Mouse (Mus musculus) ovary, postnatal 10 days (tissue): Measurements from ENCODE around the gene Hmx3.

Experiments
- DNase-seq: peaks from one replicate; pipeline ENCODE4 v3.0.0; 2022; ENCODE audit warnings: low spot score

Hmx3 gene

DNA sequence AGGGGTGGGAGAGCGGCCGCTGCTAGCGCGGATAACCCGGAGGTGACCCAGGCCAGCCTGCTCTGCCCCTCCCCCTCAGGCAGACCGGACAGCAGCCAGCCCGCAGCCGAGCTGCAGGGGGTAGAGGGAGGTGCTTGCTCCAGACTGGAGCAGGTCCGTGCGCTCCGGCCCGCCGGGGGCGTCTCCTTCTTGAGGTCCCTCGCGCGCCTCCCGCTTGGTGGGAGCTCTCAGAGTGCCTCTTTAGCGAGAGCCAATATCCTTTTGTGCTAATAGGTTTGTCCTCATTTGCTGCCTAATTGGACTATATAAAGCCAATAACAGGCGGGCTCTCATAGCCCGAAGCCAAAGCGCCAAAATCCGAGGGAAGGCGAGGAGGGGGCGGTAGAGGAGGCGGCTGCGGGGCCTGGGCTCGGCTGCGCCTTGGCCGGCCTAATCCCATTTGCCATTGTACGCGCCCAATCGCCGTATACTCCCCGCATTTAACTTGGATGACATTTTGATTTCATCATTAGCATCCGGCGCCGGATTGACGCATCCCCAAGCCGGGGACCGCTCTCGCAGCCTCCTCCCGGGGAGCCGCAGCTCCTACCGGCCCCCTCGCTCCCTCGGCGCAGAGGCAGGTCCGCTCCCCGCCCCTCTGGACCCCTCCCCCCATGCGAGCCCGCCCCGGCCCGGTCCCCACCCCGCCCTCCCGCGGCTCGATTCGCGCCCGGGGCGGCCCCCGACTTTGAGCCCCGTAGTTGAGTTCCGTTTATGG, at the start of gene Hmx3:
Gene Hmx3, plus strand, starts transcription at position 753 of the 757 bp plus-strand sequence.
- DNase-seq = no peak

- no peak for DNase-seq
These were observed 38.9 kb upstream of the Hmx3 start for GRCm38 (mm10) chr7:131503739-131504138.

GRCm38 (mm10) chr7:131539979-131540378, 2.7 kb upstream of the Hmx3 start:
- DNase-seq = peak; percentile 66

DNA sequence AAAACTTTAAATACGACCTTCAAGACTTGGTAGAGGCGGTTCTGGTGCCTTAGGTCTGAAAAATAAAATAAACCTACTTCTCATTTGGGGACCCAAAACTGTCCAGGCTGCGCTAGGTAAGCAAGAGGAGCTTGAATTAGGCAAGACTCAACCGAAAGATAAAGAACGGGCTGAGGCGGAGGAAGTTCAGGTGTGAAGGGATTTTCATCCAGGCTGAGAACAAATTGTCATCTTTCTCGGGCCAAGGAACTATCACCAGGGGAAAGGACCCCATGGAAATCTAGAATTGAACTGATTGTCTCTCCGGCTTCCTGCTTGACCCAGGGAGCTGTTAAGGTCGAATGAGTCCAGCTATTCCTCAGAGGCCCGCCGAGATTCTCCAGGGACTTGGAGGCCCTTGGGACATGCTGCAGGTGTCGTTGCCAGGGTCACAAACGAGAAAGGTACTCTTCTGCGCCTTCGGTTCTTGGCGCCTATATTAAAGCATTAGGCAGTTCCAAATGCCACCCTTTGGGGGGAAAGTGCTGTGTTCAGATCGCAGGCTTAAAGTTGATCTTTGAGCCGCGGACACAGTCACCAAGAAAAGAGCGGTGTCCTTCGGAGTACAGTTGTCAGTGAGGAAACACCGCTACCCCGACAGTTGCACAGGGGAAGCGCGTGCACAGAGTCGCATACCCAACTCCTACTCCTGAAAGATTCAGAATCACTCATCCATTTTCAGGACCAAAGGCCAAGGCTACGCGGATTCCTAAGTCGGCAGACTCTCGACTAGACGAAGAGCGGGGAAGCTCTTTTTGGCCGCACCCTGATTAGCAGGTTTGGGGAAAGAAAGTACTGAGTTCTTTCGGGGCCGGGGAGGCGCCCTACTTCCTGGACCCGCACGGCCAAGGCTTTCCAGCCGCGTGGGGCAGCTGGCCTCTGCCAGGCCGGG, 1.2 kb upstream of the Hmx3 start:
- DNase-seq = no peak

DNA sequence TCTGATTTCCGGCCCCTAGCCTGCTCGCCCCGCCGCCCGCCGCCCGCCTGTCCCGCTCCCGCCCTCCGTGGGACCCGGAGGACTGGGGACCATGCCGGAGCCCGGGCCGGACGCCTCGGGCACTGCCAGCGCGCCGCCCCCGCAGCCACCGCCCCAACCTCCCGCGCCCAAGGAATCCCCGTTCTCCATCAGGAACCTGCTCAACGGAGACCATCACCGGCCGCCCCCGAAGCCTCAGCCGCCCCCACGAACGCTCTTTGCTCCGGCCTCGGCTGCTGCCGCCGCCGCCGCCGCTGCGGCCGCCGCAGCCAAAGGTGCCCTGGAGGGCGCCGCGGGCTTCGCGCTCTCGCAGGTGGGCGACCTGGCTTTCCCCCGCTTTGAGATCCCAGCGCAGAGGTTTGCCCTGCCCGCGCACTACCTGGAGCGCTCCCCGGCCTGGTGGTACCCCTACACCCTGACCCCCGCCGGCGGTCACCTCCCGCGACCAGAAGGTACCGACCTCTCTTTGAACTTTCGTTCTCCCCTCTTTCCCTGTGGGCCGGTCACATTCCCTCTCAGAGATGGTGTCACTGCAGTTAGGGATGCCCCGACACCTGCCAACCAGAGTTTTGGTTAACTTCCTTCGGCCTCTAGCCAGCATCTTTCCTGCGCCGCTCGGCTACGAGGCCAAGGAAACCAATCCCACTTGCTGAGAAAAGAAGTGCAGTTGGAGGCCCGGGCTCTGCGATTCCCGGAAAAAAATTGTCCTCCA, 380 bp downstream of the Hmx3 start:
- DNase-seq = no peak

DNA sequence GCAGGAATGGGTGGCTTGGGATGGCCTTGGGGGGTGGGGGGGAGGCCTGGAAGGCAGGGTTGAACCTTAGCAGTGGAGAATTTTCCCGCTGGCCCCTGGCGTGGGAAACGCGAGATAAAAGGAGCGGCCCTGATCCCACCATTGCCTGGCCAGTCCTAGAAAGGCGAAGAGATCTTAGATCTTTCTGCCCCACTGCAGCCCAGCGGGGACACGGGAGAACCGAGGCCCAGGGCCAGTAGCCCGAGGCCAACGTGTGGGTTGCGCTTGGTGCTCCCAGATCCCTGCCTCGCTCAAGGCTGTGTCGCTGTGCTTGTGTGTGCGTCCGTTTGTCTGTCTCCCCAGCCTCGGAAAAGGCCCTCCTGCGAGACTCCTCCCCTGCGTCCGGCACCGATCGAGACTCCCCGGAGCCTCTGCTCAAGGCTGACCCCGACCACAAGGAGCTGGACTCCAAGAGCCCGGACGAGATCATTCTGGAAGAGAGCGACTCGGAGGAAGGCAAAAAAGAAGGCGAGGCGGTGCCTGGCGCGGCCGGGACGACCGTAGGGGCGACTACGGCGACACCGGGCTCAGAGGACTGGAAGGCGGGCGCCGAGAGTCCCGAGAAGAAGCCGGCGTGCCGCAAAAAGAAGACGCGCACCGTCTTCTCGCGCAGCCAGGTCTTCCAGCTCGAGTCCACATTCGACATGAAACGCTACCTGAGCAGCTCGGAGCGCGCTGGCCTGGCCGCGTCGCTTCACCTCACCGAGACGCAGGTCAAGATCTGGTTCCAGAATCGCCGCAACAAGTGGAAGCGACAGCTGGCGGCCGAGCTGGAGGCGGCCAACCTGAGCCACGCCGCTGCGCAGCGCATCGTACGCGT, 1.2 kb downstream of the Hmx3 start:
- DNase-seq = no peak

DNA sequence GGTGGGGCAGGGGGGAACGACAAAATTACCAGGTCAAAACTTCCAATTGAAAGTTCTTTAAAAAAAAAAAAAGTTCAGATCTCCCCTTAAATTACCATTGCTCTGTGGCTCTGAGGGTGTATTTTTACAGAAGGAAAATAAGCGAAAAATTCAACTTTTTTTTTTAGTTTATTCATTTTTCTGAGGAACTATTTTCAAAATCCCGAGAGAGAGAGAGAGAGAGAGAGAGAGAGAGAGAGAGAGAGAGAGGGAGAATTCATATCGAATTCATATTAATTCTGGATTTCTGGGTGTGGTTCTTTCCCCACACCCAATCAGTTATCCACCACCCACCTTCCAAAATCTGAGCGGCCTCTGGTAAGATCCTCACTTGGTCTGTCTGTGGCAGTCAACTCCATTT, 2.2 kb downstream of the Hmx3 start:
- no peak for DNase-seq

- no peak for DNase-seq
These were observed 3.2 kb downstream of the Hmx3 start for GRCm38 (mm10) chr7:131545701-131546385.

DNA sequence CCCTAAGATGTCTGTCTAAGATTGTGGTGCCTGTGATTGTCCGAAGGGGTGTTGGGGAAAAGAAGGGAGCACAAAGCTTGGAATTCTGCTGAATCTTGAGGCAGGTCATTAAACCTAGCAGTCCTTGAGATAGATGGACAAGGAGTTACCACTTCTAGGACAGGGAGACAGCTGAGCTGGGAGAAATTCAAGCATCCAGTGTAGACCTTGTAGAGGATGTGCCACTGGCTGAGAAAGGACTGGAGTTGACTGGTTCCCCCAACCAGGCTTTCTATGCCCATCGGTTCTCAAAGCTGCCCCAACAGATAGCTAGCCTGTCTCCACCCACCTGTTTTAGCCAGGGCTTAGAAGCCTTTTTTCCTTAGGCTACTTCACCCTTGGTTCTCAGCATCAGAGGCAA, 3.8 kb downstream of the Hmx3 start:
- no peak for DNase-seq

- no peak for DNase-seq
These were observed 4.8 kb downstream of the Hmx3 start for GRCm38 (mm10) chr7:131547481-131547880.

- no peak for DNase-seq
These were observed 5.8 kb downstream of the Hmx3 start, which contains the start of gene Hmx2 for GRCm38 (mm10) chr7:131548473-131548872. TSS of gene Hmx2 (plus strand) at chr7:131548773.

GRCm38 (mm10) chr7:131551471-131551870, 8.8 kb downstream of the Hmx3 start:
- DNase-seq = no peak

DNA sequence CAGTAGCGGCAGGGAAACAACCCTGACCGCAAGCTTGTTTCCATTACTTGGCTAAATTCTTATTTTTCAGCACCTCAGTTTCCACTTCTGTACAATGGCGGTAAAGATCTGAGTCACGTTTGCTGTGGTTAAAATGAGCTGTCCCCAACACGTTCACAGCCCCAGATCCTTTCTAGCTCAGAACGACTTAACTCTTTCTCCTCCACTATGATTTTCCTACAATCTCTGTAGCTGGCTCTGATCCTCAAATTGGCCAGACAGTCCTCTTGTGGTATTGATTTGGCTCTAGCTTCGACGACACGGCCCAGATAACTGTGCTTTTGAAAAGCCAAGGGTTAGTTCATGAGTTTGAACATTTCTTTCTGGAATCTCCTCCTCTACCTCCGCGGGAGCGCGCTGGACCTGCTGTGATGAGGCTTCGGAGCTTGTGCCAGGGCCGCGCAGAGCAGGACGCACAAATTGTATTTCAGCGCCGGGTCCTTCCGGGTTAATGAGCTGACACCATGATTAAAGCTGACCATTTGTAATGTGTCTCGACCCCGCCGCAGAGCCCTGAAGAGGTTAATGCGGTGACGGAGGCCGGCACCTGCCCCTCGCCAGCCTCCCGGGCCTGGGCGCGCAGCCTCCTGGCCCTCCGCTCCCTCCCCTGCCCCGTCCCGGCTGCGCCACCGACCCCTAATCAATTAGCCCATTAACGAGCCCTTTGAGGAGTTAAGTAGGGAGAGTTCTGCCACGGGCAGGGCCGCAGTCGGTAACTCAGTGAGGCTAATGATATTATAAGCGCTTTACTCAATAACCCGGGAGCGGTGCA, 9.5 kb downstream of the Hmx3 start:
- DNase-seq = no peak

GRCm38 (mm10) chr7:131552781-131553180, 10.1 kb downstream of the Hmx3 start:
- no peak for DNase-seq

DNA sequence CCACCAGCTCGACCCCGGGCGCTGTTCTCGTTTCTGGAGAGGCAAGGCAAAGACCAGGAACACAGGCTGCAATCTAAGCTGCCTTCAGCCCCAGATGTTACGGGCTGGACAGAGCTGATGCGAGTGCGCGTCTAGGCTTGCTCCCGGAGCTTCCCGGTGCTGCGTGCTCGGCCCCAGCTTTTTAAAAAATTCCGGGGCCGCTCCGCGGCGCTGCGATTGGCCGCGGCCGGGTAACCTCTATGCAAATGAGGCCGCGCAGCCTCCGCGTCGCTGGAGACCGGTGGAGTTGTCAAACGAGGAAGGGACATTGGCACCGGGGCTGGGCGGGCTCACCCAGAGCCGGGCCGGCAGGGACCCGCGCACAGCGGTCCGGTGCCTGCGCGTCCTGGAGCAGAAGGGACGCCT, 11.1 kb downstream of the Hmx3 start:
- DNase-seq = no peak

DNA sequence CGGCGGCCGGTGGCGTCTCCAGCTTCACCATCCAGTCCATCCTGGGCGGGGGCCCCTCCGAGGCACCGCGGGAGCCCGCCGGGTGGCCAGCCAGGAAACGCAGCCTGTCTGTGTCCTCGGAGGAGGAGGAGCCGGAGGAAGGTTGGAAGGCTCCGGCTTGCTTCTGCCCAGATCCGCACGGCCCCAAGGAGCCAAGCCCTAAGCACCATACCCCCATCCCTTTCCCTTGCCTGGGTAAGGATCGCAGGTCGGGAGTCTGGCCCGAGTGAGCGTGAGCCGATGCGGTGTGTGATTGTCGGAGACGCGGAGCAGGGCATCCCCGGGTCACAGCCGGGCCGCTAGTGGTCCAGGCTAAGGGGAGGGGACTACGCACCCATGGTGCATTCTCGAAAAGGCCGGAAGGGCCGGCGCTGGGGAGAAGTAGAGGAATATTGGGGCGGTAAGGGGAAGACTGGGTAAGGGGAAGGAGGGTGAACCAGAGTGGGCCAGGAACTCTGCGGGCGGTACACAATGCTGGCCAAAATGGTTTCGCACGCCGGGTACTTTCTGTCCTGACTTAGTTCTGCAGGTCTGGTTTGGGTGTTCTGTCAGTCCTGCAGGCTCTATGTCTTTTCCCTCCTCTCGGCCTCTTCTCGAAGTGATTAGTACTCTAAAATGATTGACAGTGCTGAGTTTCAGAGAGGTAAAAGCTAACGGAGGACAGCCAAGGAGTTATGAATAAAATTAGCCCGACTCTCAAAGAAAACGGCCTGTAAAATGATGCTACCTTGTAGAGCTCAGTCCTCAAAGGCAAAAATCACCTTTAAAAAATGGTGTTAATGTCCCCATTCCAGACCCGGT, 11.9 kb downstream of the Hmx3 start:
- DNase-seq = no peak

DNA sequence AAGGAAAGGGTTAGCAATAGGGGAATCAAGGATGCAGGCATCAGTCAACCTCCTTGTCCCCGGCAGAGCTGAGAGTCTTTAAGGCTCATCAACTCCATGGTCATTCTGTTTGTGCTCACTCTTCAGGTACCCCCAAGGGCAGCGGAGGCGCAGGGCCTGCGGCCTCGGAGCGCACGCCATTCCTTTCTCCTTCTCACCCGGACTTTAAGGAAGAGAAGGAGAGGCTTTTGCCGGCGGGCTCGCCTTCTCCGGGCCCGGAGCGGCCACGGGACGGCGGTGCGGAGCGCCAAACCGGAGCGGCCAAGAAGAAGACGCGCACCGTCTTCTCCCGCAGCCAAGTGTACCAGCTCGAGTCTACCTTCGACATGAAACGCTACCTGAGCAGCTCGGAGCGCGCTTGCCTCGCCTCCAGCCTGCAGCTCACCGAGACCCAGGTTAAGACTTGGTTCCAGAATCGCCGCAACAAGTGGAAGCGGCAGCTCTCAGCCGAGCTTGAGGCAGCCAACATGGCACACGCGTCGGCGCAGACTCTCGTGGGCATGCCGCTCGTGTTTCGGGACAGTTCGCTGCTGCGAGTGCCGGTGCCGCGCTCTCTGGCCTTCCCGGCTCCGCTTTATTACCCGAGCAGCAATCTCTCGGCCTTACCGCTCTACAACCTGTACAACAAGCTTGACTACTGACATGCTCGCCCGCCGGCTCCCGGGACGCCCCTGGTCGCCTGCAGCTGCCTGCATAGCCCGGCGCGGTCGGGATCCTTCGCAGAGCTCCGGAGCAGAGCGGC, 12.8 kb downstream of the Hmx3 start:
- no peak for DNase-seq

DNA sequence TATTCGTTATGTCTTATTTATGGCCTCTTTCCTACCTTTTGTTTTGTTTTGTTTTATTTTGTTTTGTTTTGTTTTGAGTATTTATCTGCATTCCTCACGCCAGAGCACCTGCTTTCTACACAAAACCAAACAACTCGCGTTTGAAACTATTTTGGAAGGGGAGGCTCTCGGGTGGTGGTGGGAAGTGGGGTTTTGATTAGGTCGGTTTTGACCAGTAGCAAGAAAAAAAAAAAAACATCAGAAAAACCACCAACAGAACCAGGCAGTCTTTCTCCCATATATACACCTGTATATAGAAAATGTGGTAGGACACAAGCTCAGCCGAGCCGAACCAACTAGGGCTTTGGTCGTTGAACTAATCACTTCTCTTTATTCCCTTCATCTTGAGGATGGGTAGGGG, 13.4 kb downstream of the Hmx3 start:
- DNase-seq = no peak
